Comparison of ENCODE assay signal across 20 mouse cellular contexts in genomic region chr5:121366449-121367225, GRCm38 (mm10). TPM values are rescaled to one million over a fixed set of nuclear protein-coding genes. Genes with fewer than 3 reads are reported as not detected.
DNase-seq lines count a peak whose midpoint lies in the region; ATAC-seq and TF ChIP-seq lines count a peak whose summit lies in the region.
"Had no signal": no experiment of that assay in that cellular context is flagged by ENCODE, and none has a peak within 500 bp of the region (broad histone marks: within the 10 kb centered on the region; RNA-seq: fewer than 3 reads in every experiment).

No protein-coding gene starts in this region.

- no peak overlapping the region for H3K4me3 ChIP-seq in hindbrain, postnatal 0 days (ENCODE audit: low read length)
- no peak overlapping the region for H3K4me3 ChIP-seq in hindbrain, embryonic 10.5 days
- H3K4me3 ChIP-seq in midbrain, embryonic 14.5 days (replicated peaks; ENCODE audit: low read depth, low read length) = no peak overlapping the region
- H3K4me3 ChIP-seq in midbrain, embryonic 15.5 days = no peak overlapping the region
- H3K4me3 ChIP-seq in lung, postnatal 0 days (ENCODE audit: low read depth, low read length) = no peak overlapping the region
- H3K4me3 ChIP-seq in heart, embryonic 12.5 days = no peak overlapping the region
- H3K4me3 ChIP-seq: heart, adult 2 months; hindbrain, embryonic 13.5 days; liver, embryonic 13.5 days had no signal

- H3K4me2 ChIP-seq in hindbrain, postnatal 0 days (ENCODE audit: low read depth, low read length) = no peak overlapping the region
- no peak overlapping the region for H3K4me2 ChIP-seq in midbrain, embryonic 14.5 days (ENCODE audit: low read length)
- H3K4me2 ChIP-seq in midbrain, embryonic 15.5 days = no peak overlapping the region
- no peak overlapping the region for H3K4me2 ChIP-seq in lung, postnatal 0 days (replicated peaks; ENCODE audit: low read depth, low read length)
- H3K4me2 ChIP-seq in heart, embryonic 12.5 days = no peak overlapping the region
- H3K4me2 ChIP-seq: hindbrain, embryonic 13.5 days; liver, embryonic 13.5 days had no signal

- no peaks in the 10 kb centered on the region for H3K9me3 ChIP-seq in hindbrain, postnatal 0 days (ENCODE audit: low read length)
- no peaks in the 10 kb centered on the region for H3K9me3 ChIP-seq in hindbrain, embryonic 10.5 days
- H3K9me3 ChIP-seq in midbrain, embryonic 14.5 days (ENCODE audit: control insufficient read depth, low read length) = no peaks in the 10 kb centered on the region
- no peaks in the 10 kb centered on the region for H3K9me3 ChIP-seq in midbrain, embryonic 15.5 days
- no peaks in the 10 kb centered on the region for H3K9me3 ChIP-seq in lung, postnatal 0 days (ENCODE audit: low read length)
- no peaks in the 10 kb centered on the region for H3K9me3 ChIP-seq in heart, embryonic 12.5 days (replicated peaks)
- H3K9me3 ChIP-seq: hindbrain, embryonic 13.5 days; liver, embryonic 13.5 days had no signal

- TF ChIP-seq EP300 in lung, postnatal 0 days (IDR thresholded peaks at IDR 0.05) = no peak

- WGBS in hindbrain, postnatal 0 days = 59% methylated on average over 16 of the region's 16 CpGs
- WGBS in hindbrain, embryonic 10.5 days = 90% methylated on average over 16 of the region's 16 CpGs
- WGBS in midbrain, embryonic 14.5 days = 79% methylated on average over 16 of the region's 16 CpGs
- WGBS in midbrain, embryonic 15.5 days = 72% methylated on average over 16 of the region's 16 CpGs
- 75% methylated on average over 16 of the region's 16 CpGs for WGBS in lung, postnatal 0 days
- 82% methylated on average over 16 of the region's 16 CpGs for WGBS in heart, embryonic 12.5 days

- H3K27ac ChIP-seq in hindbrain, postnatal 0 days = no peak overlapping the region
- no peak overlapping the region for H3K27ac ChIP-seq in hindbrain, embryonic 10.5 days
- H3K27ac ChIP-seq in midbrain, embryonic 14.5 days (replicated peaks; ENCODE audit: low read depth, low read length) = no peak overlapping the region
- no peak overlapping the region for H3K27ac ChIP-seq in midbrain, embryonic 15.5 days
- no peak overlapping the region for H3K27ac ChIP-seq in lung, postnatal 0 days (ENCODE audit: low read length)
- no peak overlapping the region for H3K27ac ChIP-seq in heart, embryonic 12.5 days (ENCODE audit: poor library complexity, severe bottlenecking)
- H3K27ac ChIP-seq: heart, adult 2 months; hindbrain, embryonic 13.5 days; liver, embryonic 13.5 days; macrophage; stomach, postnatal 0 days had no signal

- no peak for TF ChIP-seq CTCF in hindbrain, postnatal 0 days (IDR thresholded peaks at IDR 0.05; ENCODE audit: low read depth)
- no peak for TF ChIP-seq CTCF in lung, postnatal 0 days (IDR thresholded peaks at IDR 0.05)

- no peak for ATAC-seq in hindbrain, postnatal 0 days
- no peak for ATAC-seq in midbrain, embryonic 14.5 days (ENCODE audit: low FRiP score, low TSS enrichment)
- no peak for ATAC-seq in midbrain, embryonic 15.5 days (replicated peaks)
- ATAC-seq in lung, postnatal 0 days = peak; percentile 75
- ATAC-seq in heart, embryonic 12.5 days (ENCODE audit: insufficient number of reproducible peaks, low FRiP score) = no peak
- ATAC-seq: activated CD4-positive, CD25-positive, alpha-beta regulatory T cell, adult 4 months; forebrain, postnatal 0 days; inflammation-experienced regulatory T-cells, adult 6 months had no signal

- H3K27me3 ChIP-seq in hindbrain, postnatal 0 days (ENCODE audit: insufficient read depth, low read length) = no peaks in the 10 kb centered on the region
- H3K27me3 ChIP-seq in hindbrain, embryonic 10.5 days (ENCODE audit: insufficient read depth, poor library complexity, severe bottlenecking) = no peaks in the 10 kb centered on the region
- no peaks in the 10 kb centered on the region for H3K27me3 ChIP-seq in midbrain, embryonic 14.5 days (ENCODE audit: control insufficient read depth, insufficient read depth, low read length)
- no peaks in the 10 kb centered on the region for H3K27me3 ChIP-seq in midbrain, embryonic 15.5 days (replicated peaks)
- H3K27me3 ChIP-seq in lung, postnatal 0 days (replicated peaks; ENCODE audit: insufficient read depth, low read length) = no peaks in the 10 kb centered on the region
- no peaks in the 10 kb centered on the region for H3K27me3 ChIP-seq in heart, embryonic 12.5 days (replicated peaks)
- H3K27me3 ChIP-seq: hindbrain, embryonic 13.5 days; liver, embryonic 13.5 days had no signal

- H3K36me3 ChIP-seq in hindbrain, postnatal 0 days (ENCODE audit: insufficient read depth, low read length) = peaks cover 61% of the 10 kb centered on the region
- peaks cover 97% of the 10 kb centered on the region for H3K36me3 ChIP-seq in hindbrain, embryonic 10.5 days
- H3K36me3 ChIP-seq in midbrain, embryonic 14.5 days (ENCODE audit: control insufficient read depth, insufficient read depth, low read length) = peaks cover 94% of the 10 kb centered on the region
- H3K36me3 ChIP-seq in midbrain, embryonic 15.5 days (replicated peaks) = peaks cover 58% of the 10 kb centered on the region
- H3K36me3 ChIP-seq in lung, postnatal 0 days (ENCODE audit: insufficient read depth, low read length) = peaks cover 27% of the 10 kb centered on the region; the same call in 1 of the 2 replicates
- H3K36me3 ChIP-seq in heart, embryonic 12.5 days = peaks cover 91% of the 10 kb centered on the region

- H3K9ac ChIP-seq in hindbrain, postnatal 0 days (replicated peaks; ENCODE audit: low read length) = no peak overlapping the region
- no peak overlapping the region for H3K9ac ChIP-seq in midbrain, embryonic 14.5 days (replicated peaks; ENCODE audit: low read length)
- no peak overlapping the region for H3K9ac ChIP-seq in midbrain, embryonic 15.5 days
- no peak overlapping the region for H3K9ac ChIP-seq in lung, postnatal 0 days (replicated peaks; ENCODE audit: low read depth)
- no peak overlapping the region for H3K9ac ChIP-seq in heart, embryonic 12.5 days
- H3K9ac ChIP-seq: forebrain, postnatal 0 days; hindbrain, embryonic 13.5 days; liver, embryonic 13.5 days had no signal

- peak; percentile 48 for DNase-seq in hindbrain, postnatal 0 days (ENCODE audit: low spot score)
- no peak for DNase-seq in hindbrain, embryonic 10.5 days (ENCODE audit: low spot score)
- DNase-seq in midbrain, embryonic 14.5 days = peak; percentile 32
- peak; percentile 65 for DNase-seq in lung, postnatal 0 days (ENCODE audit: low spot score)
- DNase-seq in right cerebral cortex, postnatal 4 days = no peak
- DNase-seq: adrenal gland, postnatal 25 days; forebrain, postnatal 0 days; gastrocnemius, postnatal 36 days; heart, adult 2 months; kidney, adult 8-10 months; liver, embryonic 13.5 days; thymus, adult 2 months; thymus, postnatal 4 days had no signal

- no peaks in the 10 kb centered on the region for H3K4me1 ChIP-seq in hindbrain, postnatal 0 days (ENCODE audit: insufficient read depth, low read length)
- H3K4me1 ChIP-seq in hindbrain, embryonic 10.5 days (replicated peaks) = no peaks in the 10 kb centered on the region
- no peaks in the 10 kb centered on the region for H3K4me1 ChIP-seq in midbrain, embryonic 14.5 days (ENCODE audit: control insufficient read depth, insufficient read depth, low read length)
- H3K4me1 ChIP-seq in midbrain, embryonic 15.5 days = no peaks in the 10 kb centered on the region
- no peaks in the 10 kb centered on the region for H3K4me1 ChIP-seq in lung, postnatal 0 days (ENCODE audit: insufficient read depth, low read depth, low read length)
- peaks cover 5% of the 10 kb centered on the region; the same call in 1 of the 2 replicates for H3K4me1 ChIP-seq in heart, embryonic 12.5 days (replicated peaks)
- H3K4me1 ChIP-seq: hindbrain, embryonic 13.5 days had no signal

RNA-seq across cellular contexts. Expression of gene Trafd1, which starts 18.8 kb away (rescaled TPM):
- 81.9 and 94.4 TPM in 2 replicates for total RNA-seq in hindbrain, postnatal 0 days (2014; rRNA removed)
- polyA plus RNA-seq in hindbrain, postnatal 0 days (2015; fragmentation: Nextera tagmentation; extraction: Ambion mirVana) = 107 and 108 TPM in 2 replicates
- polyA plus RNA-seq in hindbrain, embryonic 10.5 days (2016; fragmentation: Nextera tagmentation; extraction: Ambion mirVana) = 70.8 and 96.2 TPM in 2 replicates
- 137 and 146 TPM in 2 replicates for polyA plus RNA-seq in midbrain, embryonic 14.5 days (2014; fragmentation: Nextera tagmentation; extraction: Ambion mirVana)
- polyA plus RNA-seq in midbrain, embryonic 15.5 days (2015; fragmentation: Nextera tagmentation; extraction: Ambion mirVana) = 144 and 150 TPM in 2 replicates
- 76.6 and 80.9 TPM in 2 replicates for polyA plus RNA-seq in lung, postnatal 0 days (2015; fragmentation: Nextera tagmentation; extraction: Ambion mirVana)
- polyA plus RNA-seq in heart, embryonic 12.5 days (2016; fragmentation: Nextera tagmentation; extraction: Ambion mirVana) = 82.6 and 83.4 TPM in 2 replicates

RNA-seq across cellular contexts. Expression of gene Naa25, which starts 31.1 kb away (rescaled TPM):
- total RNA-seq in hindbrain, postnatal 0 days (2014; rRNA removed) = 32.9 and 33.9 TPM in 2 replicates
- 37.5 and 38.3 TPM in 2 replicates for polyA plus RNA-seq in hindbrain, postnatal 0 days (2015; fragmentation: Nextera tagmentation; extraction: Ambion mirVana)
- polyA plus RNA-seq in hindbrain, embryonic 10.5 days (2016; fragmentation: Nextera tagmentation; extraction: Ambion mirVana) = 44.1 and 54.2 TPM in 2 replicates
- 42.9 and 60.7 TPM in 2 replicates for polyA plus RNA-seq in midbrain, embryonic 14.5 days (2014; fragmentation: Nextera tagmentation; extraction: Ambion mirVana)
- 53.2 and 56.6 TPM in 2 replicates for polyA plus RNA-seq in midbrain, embryonic 15.5 days (2015; fragmentation: Nextera tagmentation; extraction: Ambion mirVana)
- polyA plus RNA-seq in lung, postnatal 0 days (2015; fragmentation: Nextera tagmentation; extraction: Ambion mirVana) = 14.3 and 16.0 TPM in 2 replicates
- 37.5 and 39.1 TPM in 2 replicates for polyA plus RNA-seq in heart, embryonic 12.5 days (2016; fragmentation: Nextera tagmentation; extraction: Ambion mirVana)

Comparison
In these comparisons a context has a peak if more than half of its experiments do, and no peak if none do; other contexts are left out.
1. DNase-seq: peak in hindbrain, postnatal 0 days (single experiment), midbrain, embryonic 14.5 days (single experiment) and lung, postnatal 0 days (single experiment); none in hindbrain, embryonic 10.5 days (single experiment) and right cerebral cortex, postnatal 4 days (single experiment).